Mouse (Mus musculus): ENCODE results near the gene Jade2. TPM values are rescaled to one million over a fixed set of nuclear protein-coding genes. Genes with fewer than 3 reads are reported as not detected.

Jade2 gene
- polyA plus RNA-seq, 1 experiment from 2014 or later, result 1.9 TPM

DNA sequence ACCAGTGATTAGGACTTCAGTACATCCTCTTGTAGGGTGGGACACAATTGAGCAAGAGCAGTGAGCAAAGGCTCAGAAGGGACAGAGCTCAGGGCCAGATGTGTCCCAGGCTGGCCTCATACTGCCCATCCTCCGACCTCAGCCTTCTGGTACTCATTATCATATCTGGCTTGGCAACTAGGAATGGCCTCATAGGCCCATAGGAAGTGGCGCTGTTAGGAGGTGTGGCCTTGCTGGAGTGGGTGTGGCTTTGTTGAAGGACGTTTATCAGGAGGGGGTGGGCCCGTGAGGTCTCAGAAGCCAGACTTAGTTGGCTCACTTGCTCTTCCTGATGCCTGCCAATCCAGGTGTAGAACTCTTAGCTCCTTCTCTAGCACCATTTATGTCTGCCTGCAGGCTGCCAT lies 18.3 kb upstream of the Jade2 start:
- Histone ChIP-seq H3K9me3 (no peaks in the 10 kb centered on the region), H3K27me3 (no peaks in the 10 kb centered on the region), H3K27ac (no peak overlapping the region), H3K9ac (no peak overlapping the region), H3K4me2 (no peak overlapping the region), H3K4me3 (no peak overlapping the region), H3K36me3 (no peaks in the 10 kb centered on the region), H3K4me1 (peaks cover 9% of the 10 kb centered on the region)
- ATAC-seq (ENCODE audit: insufficient number of reproducible peaks, low FRiP score, low TSS enrichment, low read depth), result no peak
- WGBS, result 24% methylated on average over 4 of the region's 4 CpGs

DNA sequence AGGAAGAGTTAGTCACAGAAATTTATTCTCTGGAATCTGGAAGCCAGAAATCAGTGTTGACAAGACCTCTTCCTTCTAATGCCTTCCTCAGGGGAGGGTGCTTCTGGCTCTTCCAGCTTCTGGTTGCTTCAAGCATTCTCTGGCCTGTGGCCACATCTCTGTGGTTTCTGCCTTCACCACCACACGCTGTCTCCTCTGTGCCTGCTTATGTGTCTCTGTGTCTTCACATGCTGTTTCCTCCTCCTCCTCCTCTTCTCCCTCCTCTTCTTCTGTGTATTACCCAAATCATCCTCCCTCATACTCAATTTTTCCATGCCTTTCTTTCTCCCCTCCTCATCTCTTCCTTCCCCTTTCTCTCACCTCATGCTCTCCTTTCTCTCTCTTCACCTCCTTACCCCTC lies 17.6 kb upstream of the Jade2 start:
- H3K9me3 ChIP-seq, result no peaks in the 10 kb centered on the region
- no peak for ATAC-seq (ENCODE audit: insufficient number of reproducible peaks, low FRiP score, low TSS enrichment, low read depth)
- no peak overlapping the region for H3K4me3 ChIP-seq
- 47% methylated on average over 1 of the region's 1 CpGs for WGBS
- H3K4me2 ChIP-seq, result no peak overlapping the region
- H3K36me3 ChIP-seq, result no peaks in the 10 kb centered on the region
- peaks cover 9% of the 10 kb centered on the region for H3K4me1 ChIP-seq
- H3K27me3 ChIP-seq, result no peaks in the 10 kb centered on the region
- H3K27ac ChIP-seq, result no peak overlapping the region
- H3K9ac ChIP-seq, result no peak overlapping the region

DNA sequence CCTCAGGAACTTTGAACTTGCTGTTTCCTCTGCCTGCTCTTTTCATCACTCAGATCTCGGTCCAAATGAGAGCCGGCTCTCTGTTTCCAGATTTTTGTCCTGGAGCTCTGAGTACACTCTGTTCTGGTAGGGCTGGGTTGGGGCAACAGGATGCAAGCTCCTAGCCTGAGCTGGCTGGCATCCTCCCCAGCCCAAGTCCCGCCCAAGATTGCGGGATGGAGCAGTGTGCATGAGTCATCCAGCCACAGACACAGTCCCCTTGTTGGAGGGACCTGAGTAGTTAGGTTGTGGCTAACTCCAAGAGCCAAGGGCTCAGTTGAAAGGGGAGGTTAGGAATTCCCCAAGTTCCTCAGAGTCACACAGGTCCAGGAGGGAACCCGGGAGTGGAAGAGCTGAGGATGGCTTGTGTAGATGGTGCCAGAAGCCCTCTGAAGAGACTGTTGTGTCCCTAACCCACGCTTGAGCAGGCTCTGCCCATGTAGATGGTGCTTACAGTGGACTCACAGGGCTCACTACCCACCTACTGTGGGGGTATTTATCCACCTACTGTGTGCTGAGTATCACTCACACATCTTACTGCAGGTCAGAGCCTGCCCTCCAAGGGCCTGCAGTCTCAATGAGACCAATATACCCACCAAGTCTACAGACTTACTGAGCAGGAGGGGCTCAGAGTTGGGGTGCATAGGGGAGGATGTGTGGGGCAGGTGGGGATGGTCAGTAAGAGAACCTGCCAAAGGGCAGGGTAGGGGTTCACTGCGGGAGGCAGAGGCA lies 17.0 kb upstream of the Jade2 start:
- Histone ChIP-seq H3K4me2 (no peak overlapping the region), H3K4me3 (no peak overlapping the region), H3K27me3 (no peaks in the 10 kb centered on the region), H3K27ac (no peak overlapping the region; the same call in 1 of the 2 replicates), H3K9ac (no peak overlapping the region; the same call in 1 of the 2 replicates), H3K4me1 (peaks cover 9% of the 10 kb centered on the region), H3K36me3 (no peaks in the 10 kb centered on the region), H3K9me3 (no peaks in the 10 kb centered on the region)
- peak; percentile 66; the same call in 1 of the 2 replicates for ATAC-seq (ENCODE audit: insufficient number of reproducible peaks, low FRiP score, low TSS enrichment, low read depth)
- WGBS, result 59% methylated on average over 7 of the region's 7 CpGs

DNA sequence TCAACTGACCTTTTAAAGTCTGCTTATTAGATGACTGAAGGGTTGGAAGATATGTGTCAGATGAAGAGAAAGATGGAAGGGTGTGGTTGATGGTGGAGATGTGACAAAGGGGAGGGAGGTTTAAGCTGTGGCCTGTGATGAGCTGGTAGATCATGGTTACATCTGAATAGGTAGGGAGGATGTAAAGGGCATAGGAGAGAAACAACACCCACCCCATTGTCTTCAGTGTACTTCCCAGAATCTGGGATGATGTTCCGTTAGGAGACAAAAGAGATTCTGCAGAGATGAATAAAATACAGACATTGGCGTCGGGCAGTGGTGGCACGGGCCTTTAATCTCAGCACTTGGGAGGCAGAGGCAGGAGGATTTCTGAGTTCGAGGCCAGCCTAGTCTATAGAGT lies 15.7 kb upstream of the Jade2 start:
- no peaks in the 10 kb centered on the region for H3K27me3 ChIP-seq
- 94% methylated on average over 5 of the region's 5 CpGs for WGBS
- H3K4me3 ChIP-seq, result no peak overlapping the region
- ATAC-seq (ENCODE audit: insufficient number of reproducible peaks, low FRiP score, low TSS enrichment, low read depth), result no peak
- H3K4me1 ChIP-seq, result peaks cover 9% of the 10 kb centered on the region
- H3K27ac ChIP-seq, result no peak overlapping the region
- no peak overlapping the region for H3K9ac ChIP-seq
- no peaks in the 10 kb centered on the region for H3K36me3 ChIP-seq
- H3K9me3 ChIP-seq, result no peaks in the 10 kb centered on the region
- no peak overlapping the region for H3K4me2 ChIP-seq

DNA sequence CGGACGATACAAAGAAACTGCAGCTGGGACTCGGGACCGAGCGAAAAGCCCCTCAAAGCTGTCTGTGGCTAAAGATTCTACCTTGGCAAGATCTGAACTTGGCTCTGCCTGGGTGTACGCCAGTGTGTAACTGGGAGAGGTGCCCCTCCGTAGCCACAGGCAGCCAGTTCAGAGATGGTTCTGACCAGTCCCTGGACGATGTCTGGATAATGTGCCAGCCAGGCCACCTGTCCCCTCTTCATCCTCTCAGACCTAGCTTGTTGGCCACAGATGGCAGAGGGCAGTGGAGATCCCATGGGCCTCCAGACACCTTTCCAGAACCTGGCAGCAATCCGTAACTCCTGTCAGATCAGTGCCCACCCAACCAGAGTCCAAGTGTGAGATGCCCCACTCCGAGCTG lies 9.8 kb upstream of the Jade2 start:
- Histone ChIP-seq H3K36me3 (no peaks in the 10 kb centered on the region), H3K4me2 (no peak overlapping the region), H3K9ac (no peak overlapping the region), H3K9me3 (no peaks in the 10 kb centered on the region), H3K27ac (no peak overlapping the region), H3K4me1 (no peaks in the 10 kb centered on the region), H3K27me3 (no peaks in the 10 kb centered on the region), H3K4me3 (no peak overlapping the region)
- 91% methylated on average over 10 of the region's 10 CpGs for WGBS
- ATAC-seq (ENCODE audit: insufficient number of reproducible peaks, low FRiP score, low TSS enrichment, low read depth), result no peak

DNA sequence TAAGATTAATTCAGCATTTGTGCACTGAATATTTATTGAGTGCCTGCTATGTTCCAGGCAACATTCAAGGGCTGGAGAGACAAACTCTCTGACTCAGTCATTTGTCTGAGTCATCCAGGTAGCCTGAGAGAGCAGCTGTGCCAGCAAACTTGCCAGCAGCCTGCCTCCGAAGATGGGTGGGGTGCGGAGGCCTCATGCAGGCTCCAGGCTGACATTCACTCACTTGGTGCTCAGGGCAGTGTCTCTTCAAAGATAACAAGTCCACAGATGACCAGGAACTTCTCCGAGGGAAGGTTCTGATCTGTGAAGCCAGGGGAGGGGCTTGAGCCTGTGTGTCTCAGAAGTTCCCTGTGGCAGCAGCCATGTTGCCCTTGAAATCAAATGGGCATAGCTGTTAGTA lies 8.6 kb upstream of the Jade2 start:
- no peak overlapping the region for H3K9ac ChIP-seq
- no peaks in the 10 kb centered on the region for H3K4me1 ChIP-seq
- H3K4me2 ChIP-seq, result no peak overlapping the region
- H3K9me3 ChIP-seq, result no peaks in the 10 kb centered on the region
- WGBS, result 72% methylated on average over 3 of the region's 3 CpGs
- H3K27me3 ChIP-seq, result no peaks in the 10 kb centered on the region
- no peak overlapping the region for H3K27ac ChIP-seq
- no peak for ATAC-seq (ENCODE audit: insufficient number of reproducible peaks, low FRiP score, low TSS enrichment, low read depth)
- no peaks in the 10 kb centered on the region for H3K36me3 ChIP-seq
- no peak overlapping the region for H3K4me3 ChIP-seq

DNA sequence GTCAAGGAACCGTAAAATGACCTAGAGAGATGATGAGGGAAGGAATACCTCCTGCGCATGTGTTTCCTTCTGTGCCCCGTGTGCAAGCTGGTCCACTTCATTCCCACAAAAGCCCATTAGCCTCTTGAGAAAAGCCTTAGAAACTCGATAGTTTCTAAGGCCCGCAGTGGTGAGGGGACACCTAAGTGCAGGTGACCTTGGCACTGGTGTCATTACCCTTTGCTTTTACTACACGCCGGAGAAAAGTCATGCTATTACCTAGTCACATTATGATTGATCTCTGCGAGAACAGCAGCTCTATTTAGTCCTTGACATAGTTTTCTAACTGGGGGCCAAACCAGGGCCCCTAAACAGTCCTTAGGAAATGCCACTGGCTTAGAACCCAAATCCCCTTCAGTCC lies 3.2 kb upstream of the Jade2 start:
- Histone ChIP-seq H3K27me3 (0 out of 2 replicates have a peak, but pooled peaks cover 2% of the 10 kb centered on the region), H3K4me3 (no peak overlapping the region), H3K9ac (no peak overlapping the region), H3K4me2 (no peak overlapping the region), H3K36me3 (no peaks in the 10 kb centered on the region), H3K27ac (no peak overlapping the region), H3K4me1 (peaks cover 18% of the 10 kb centered on the region), H3K9me3 (no peaks in the 10 kb centered on the region)
- WGBS, result 79% methylated on average over 8 of the region's 8 CpGs
- no peak for ATAC-seq (ENCODE audit: insufficient number of reproducible peaks, low FRiP score, low TSS enrichment, low read depth)

DNA sequence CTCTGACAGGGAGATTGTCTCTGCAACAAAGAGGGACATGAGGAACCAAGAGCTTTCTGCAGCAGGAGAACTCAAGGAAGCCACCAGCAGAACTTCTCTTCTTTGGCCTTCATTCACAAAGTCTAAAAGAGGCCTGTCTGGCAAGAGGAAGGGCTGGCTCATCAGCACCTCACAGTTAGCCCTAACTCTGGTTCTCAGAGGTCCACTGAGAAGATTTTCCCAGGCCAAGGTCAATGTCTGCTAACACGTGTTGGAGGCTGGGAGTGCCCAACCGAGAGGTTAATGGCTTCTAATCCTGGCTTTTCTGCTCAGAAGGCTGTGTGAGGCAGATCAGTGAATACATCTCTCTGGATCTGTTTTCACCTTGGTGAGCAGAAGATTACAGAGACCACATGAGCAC lies 2.1 kb upstream of the Jade2 start:
- ATAC-seq (ENCODE audit: insufficient number of reproducible peaks, low FRiP score, low TSS enrichment, low read depth), result no peak
- H3K27me3 ChIP-seq, result 0 out of 2 replicates have a peak, but pooled peaks cover 2% of the 10 kb centered on the region
- no peaks in the 10 kb centered on the region for H3K36me3 ChIP-seq
- no peaks in the 10 kb centered on the region for H3K9me3 ChIP-seq
- peaks cover 25% of the 10 kb centered on the region for H3K4me1 ChIP-seq
- no peak overlapping the region for H3K27ac ChIP-seq
- no peak overlapping the region for H3K4me3 ChIP-seq
- H3K9ac ChIP-seq, result no peak overlapping the region
- 30% methylated on average over 2 of the region's 2 CpGs for WGBS
- no peak overlapping the region for H3K4me2 ChIP-seq

DNA sequence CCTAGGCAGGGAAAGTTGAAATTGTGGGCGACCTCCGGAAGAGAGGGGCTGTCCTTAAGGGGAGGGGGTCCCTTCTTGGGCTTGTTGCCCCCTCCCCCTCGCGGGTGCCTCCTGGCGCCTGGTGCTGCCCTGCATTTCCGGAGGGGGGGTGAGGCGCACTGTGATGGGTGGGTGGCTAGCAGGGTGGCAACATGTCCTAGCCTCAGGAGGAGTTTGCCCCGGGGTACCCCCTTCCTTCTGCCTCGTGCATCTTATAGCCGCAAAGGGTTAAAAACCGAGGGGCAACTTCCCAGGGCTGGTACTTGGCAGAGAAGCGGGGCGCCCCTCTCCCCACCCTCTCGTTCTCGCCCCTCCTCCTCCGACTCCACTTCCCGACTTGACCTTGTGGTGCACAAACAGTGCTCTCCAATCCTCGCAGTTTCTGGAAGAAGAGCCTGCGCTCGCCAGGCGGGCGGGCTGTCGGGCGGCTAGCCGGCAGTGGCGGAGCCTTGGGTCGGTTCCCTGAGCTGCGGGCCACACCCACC lies 1.1 kb upstream of the Jade2 start:
- H3K9me3 ChIP-seq, result no peaks in the 10 kb centered on the region
- H3K4me3 ChIP-seq, result peak overlapping the region; percentile 77
- H3K4me2 ChIP-seq, result peak overlapping the region; percentile 96
- no peaks in the 10 kb centered on the region for H3K36me3 ChIP-seq
- H3K4me1 ChIP-seq, result peaks cover 35% of the 10 kb centered on the region
- H3K27ac ChIP-seq, result peak overlapping the region; percentile 97
- 0 out of 2 replicates have a peak, but pooled peaks cover 2% of the 10 kb centered on the region for H3K27me3 ChIP-seq
- peak overlapping the region; percentile 76; the same call in 1 of the 2 replicates for H3K9ac ChIP-seq
- no peak for ATAC-seq (ENCODE audit: insufficient number of reproducible peaks, low FRiP score, low TSS enrichment, low read depth)
- WGBS, result under 1% methylated on average over 27 of the region's 28 CpGs

DNA sequence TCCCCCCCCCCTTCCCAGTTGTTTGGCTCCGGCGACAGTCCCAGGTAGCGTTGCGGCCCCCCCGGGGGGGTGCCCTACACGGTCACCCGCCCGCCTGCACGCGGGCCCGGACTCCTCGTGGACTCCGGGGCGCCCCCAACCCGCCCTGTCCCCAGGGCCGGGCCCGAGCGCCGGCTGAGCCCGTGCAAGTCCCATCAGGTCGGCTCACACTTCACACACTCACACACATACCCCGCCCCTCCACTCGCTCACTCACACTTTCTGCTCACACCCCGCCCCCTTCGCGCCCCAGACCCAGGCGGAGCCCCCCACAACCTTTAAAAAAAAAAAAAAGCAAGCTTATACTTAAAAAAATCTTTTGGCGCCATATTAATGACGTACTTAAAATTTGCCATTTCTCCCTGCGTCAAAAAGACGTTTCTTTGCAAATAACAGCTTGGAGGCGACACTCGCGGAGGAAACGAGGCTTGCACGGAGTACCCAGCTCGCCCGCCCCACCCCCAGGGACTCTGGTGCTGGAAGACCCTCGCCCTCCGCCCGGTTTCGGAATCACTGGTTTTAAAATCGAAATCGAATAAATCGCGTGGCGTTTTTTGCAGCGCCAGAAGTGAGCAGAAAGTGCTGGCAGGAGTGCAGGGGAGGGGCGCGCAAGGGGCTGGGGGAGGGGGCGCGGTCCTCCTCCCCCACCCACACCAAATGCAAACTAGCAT lies 520 bp upstream of the Jade2 start:
- Histone ChIP-seq H3K4me1 (peaks cover 41% of the 10 kb centered on the region), H3K27ac (peak overlapping the region; percentile 97), H3K9ac (peak overlapping the region; percentile 76), H3K36me3 (no peaks in the 10 kb centered on the region), H3K4me2 (peak overlapping the region; percentile 96), H3K9me3 (no peaks in the 10 kb centered on the region), H3K27me3 (0 out of 2 replicates have a peak, but pooled peaks cover 2% of the 10 kb centered on the region), H3K4me3 (peak overlapping the region; percentile 77)
- 0% methylated on average over 51 of the region's 52 CpGs for WGBS
- peak; percentile 46; the same call in 1 of the 2 replicates for ATAC-seq (ENCODE audit: insufficient number of reproducible peaks, low FRiP score, low TSS enrichment, low read depth)

DNA sequence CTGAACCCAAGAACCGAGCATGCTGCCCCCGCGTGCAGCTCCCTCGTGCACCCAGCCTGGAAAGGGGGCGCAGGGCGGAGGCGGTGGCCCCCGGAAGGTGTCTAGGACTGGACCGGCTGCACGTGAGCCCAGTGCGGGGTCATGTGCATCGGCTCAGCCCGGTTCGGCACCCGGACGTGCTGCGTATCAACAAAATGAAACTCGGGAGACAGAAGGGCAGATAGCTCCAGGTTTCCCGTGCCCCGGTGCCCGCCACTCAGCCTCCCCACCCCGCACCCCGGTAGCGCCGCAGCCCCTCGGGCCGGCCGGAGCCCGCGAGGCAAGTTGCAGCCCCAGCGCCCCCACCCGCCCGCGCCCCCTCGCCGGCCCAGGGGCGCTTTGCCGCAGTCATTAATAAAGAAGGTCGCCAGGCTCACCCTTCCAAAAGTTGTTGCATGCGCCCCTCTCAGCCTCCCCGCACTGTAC lies 805 bp downstream of the Jade2 start:
- no peaks in the 10 kb centered on the region for H3K9me3 ChIP-seq
- peak overlapping the region; percentile 97 for H3K27ac ChIP-seq
- H3K27me3 ChIP-seq, result 0 out of 2 replicates have a peak, but pooled peaks cover 2% of the 10 kb centered on the region
- no peaks in the 10 kb centered on the region for H3K36me3 ChIP-seq
- H3K4me2 ChIP-seq, result peak overlapping the region; percentile 96
- peak overlapping the region; percentile 76 for H3K9ac ChIP-seq
- under 1% methylated on average over 39 of the region's 41 CpGs for WGBS
- H3K4me1 ChIP-seq, result peaks cover 52% of the 10 kb centered on the region
- H3K4me3 ChIP-seq, result peak overlapping the region; percentile 77
- ATAC-seq (ENCODE audit: insufficient number of reproducible peaks, low FRiP score, low TSS enrichment, low read depth), result no peak
